Mouse (Mus musculus) spleen, adult 2 months (tissue): ENCODE results near the gene Fam208b. TPM values are rescaled to one million over a fixed set of nuclear protein-coding genes. Genes with fewer than 3 reads are reported as not detected.

Experiments
- DNase-seq, 2 experiments: peaks; one replicate each; pipeline versions ENCODE4 v3.0.0 to v3.0.0-alpha.2; 2012 to 2021; ENCODE audit warnings: low spot score in 2 of 2, low read depth in 1 of 2
- H3K27ac ChIP-seq: fragments of 200-500 bp; 2 replicates; pipeline ENCODE4 v1.5.1; 2012; ENCODE audit warnings: low read length, inconsistent platforms; ENCODE audit not compliant: insufficient read depth
- H3K27me3 ChIP-seq: fragments of 200-500 bp; 2 replicates; pipeline ENCODE4 v1.6.1; 2012; ENCODE audit warnings: mild to moderate bottlenecking, moderate library complexity, low read length, inconsistent platforms; ENCODE audit not compliant: control insufficient read depth, insufficient read depth
- H3K36me3 ChIP-seq: fragments of 200-500 bp; 2 replicates; pipeline ENCODE4 v1.6.1; 2012; ENCODE audit warnings: mild to moderate bottlenecking, low read length, inconsistent platforms; ENCODE audit not compliant: control insufficient read depth, insufficient read depth
- H3K4me1 ChIP-seq: fragments of 200-500 bp; 2 replicates; pipeline ENCODE4 v1.6.1; 2011; ENCODE audit warnings: inconsistent platforms; ENCODE audit not compliant: control insufficient read depth, insufficient read depth, insufficient read length
- H3K4me3 ChIP-seq: fragments of 200-500 bp; 2 replicates; pipeline ENCODE4 v1.5.1; 2011; ENCODE audit warnings: mild to moderate bottlenecking, inconsistent platforms; ENCODE audit not compliant: insufficient read depth, insufficient read length; ENCODE audit errors: extremely low read depth
- CTCF ChIP-seq: fragments of 200-500 bp; IDR thresholded peaks from 2 replicates; pipeline ENCODE4 v1.5.1; 2011; ENCODE audit warnings: mild to moderate bottlenecking, inconsistent platforms; ENCODE audit not compliant: insufficient read depth, insufficient read length, insufficient replicate concordance; ENCODE audit errors: extremely low read depth
- POLR2A ChIP-seq: fragments of 200-500 bp; IDR thresholded peaks from 2 replicates; pipeline ENCODE4 v1.6.1; 2011; ENCODE audit warnings: low read depth, low read length, inconsistent platforms
- WGBS: fragments of 180-500 bp; shearing (Covaris S2); methylation state at CpG from one replicate; pipeline ENCODE4 v1.1.7; 2018; 5-methylcytosine and 5-hydroxymethylcytosine counted together
- polyA plus RNA-seq: library from polyadenylated mRNA; depleted of rRNA; stranded (reverse); fragments of >200 nt; gene quantifications from 2 replicates; pipeline ENCODE4 v1.2.3, GENCODE M21; 2012

Fam208b gene
- polyA plus RNA-seq, 1 experiment: 3.1 TPM

DNA sequence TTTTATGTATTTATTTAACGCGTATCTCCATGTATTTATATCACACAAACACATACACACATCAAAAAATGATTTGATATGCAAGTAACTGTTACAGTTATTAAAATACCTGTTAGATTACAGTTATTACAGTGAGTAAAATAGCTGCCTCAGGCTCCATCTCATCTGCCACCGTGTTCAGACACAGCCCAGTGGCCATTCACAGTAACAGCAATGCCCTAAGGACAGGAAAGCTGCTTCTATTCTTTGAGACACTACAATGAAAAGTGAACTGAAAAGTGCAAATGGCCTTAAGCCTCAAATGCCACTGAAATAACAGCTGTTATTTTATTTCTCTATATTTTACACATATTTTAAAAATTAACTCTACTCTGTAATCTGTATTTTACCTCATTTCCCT lies 20.1 kb downstream of the Fam208b start:
- H3K36me3 ChIP-seq: peaks cover 40% of the 10 kb centered on the region
- TF ChIP-seq POLR2A: no peak
- no peak for TF ChIP-seq CTCF
- no peak overlapping the region for H3K4me3 ChIP-seq
- no peak overlapping the region for H3K27ac ChIP-seq
- no peaks in the 10 kb centered on the region for H3K27me3 ChIP-seq
- WGBS: 80% methylated on average over 3 of the region's 3 CpGs
- DNase-seq: no peak
- no peaks in the 10 kb centered on the region for H3K4me1 ChIP-seq

DNA sequence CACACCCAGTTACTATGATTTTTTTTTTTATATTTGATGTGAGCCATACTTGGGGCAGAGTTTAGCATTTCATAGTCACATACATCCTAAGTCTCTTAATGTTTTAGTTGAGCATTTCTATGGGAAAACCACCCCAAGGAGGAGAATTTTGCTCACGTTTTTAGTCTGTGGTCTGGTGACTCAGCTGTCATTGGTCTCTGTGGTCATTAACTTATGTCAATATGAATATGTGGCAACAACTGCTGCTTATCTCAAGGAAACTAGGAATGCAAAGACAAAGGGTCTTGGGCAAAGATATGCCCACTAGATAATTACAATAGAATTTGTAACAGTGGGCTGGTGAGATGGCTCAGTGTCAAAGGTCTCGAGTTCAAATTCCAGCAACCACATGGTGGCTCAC lies 47.0 kb downstream of the Fam208b start:
- no peak for DNase-seq
- no peaks in the 10 kb centered on the region for H3K27me3 ChIP-seq
- peaks cover 37% of the 10 kb centered on the region for H3K36me3 ChIP-seq
- no peak overlapping the region for H3K4me3 ChIP-seq
- 73% methylated on average over 2 of the region's 2 CpGs for WGBS
- TF ChIP-seq CTCF (no peak), POLR2A (no peak)
- no peaks in the 10 kb centered on the region for H3K4me1 ChIP-seq
- H3K27ac ChIP-seq: no peak overlapping the region

DNA sequence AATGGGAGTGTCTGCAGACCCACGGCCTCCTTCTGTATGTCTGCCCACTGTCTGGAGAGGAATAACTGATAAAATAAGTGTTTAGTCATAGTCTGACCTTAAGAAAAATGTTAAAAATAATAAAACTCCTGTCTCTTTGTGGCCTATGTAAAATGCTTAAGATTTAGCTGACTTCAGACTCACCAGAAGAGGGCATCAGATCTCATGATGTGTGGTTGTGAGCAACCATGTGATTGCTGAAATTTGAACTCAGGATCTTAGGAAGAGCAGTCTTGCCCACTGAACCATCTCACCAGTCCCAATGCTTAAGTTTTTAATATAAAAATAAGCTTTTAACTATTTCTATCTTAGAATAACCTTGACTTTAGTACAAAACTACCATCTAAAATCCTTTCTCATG lies 47.8 kb downstream of the Fam208b start:
- Histone ChIP-seq H3K27me3 (no peaks in the 10 kb centered on the region), H3K4me1 (no peaks in the 10 kb centered on the region), H3K4me3 (no peak overlapping the region), H3K36me3 (peaks cover 35% of the 10 kb centered on the region), H3K27ac (no peak overlapping the region)
- no peak for DNase-seq
- TF ChIP-seq CTCF: no peak
- 90% methylated on average over 1 of the region's 1 CpGs for WGBS

DNA sequence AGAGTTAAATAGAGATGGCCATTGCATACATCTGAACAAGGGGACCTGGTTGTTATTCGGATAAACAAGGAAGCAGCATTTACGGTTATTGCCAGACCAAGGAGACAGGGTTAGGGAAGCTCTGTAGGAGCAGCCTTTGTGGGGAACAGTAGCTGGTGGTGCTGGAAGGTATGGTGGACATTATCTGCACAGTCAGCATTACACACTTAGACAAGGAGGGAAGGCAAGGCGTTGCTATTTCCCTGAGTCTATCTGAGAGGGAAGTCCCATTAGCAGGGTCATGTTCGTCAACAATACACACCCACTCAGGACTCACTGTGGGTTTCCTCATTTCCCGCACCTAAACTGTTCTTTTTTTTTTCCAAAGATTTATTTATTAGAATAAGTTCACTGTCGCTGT lies 63.1 kb downstream of the Fam208b start:
- peaks cover 17% of the 10 kb centered on the region for H3K36me3 ChIP-seq
- 76% methylated on average over 6 of the region's 6 CpGs for whole genome bisulfite sequencing
- no peaks in the 10 kb centered on the region for H3K27me3 ChIP-seq
- H3K4me3 ChIP-seq: no peak overlapping the region
- no peak overlapping the region for H3K27ac ChIP-seq
- no peak for DNase-seq
- TF ChIP-seq CTCF (no peak), POLR2A (no peak)
- H3K4me1 ChIP-seq: no peaks in the 10 kb centered on the region; the same call in 1 of the 2 replicates

DNA sequence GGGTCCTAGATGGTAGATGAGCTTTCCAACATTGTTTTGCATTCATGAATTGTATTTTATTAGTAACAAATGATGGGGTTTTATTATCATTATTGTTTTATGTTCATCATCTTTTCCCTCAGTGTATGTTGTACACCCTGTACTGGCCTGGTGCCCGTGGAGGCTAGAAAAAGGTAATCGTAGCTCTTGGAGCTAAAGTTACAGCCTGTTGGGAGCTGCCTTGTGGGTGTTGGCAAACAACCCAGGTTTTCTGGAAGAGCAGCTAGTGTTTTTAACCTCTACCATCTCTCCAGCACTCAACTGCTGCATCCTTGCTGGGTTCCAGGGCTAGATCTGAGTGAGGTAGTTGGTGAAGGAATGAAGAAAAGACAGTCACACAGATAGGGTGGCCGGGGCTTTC lies 63.5 kb downstream of the Fam208b start:
- Histone ChIP-seq H3K36me3 (peaks cover 15% of the 10 kb centered on the region), H3K4me1 (no peaks in the 10 kb centered on the region; the same call in 1 of the 2 replicates), H3K27me3 (no peaks in the 10 kb centered on the region), H3K27ac (no peak overlapping the region), H3K4me3 (no peak overlapping the region)
- 90% methylated on average over 3 of the region's 3 CpGs for WGBS
- no peak for TF ChIP-seq POLR2A
- no peak for DNase-seq

DNA sequence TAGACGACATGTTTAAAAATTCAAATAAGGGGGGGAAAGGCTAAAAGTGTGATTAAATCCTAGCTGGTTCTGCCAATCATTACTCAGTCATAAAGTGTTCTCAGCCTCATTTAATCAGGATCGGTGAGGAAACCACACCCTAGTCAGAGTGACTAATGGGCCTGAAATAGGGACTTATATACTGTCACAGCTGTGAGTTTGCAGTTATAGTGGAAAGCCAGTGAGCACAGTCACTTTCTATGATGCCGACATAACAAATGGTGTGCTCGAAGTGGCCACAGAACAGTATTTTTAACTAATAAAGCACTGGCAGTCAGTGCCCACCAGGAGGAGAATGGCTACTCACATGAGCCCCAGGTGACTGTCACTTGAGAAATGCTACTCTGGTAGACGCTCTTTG lies 66.0 kb downstream of the Fam208b start:
- peaks cover 11% of the 10 kb centered on the region for H3K36me3 ChIP-seq
- no peak for DNase-seq
- H3K4me3 ChIP-seq: no peak overlapping the region
- H3K27me3 ChIP-seq: no peaks in the 10 kb centered on the region
- 67% methylated on average over 5 of the region's 5 CpGs for WGBS
- TF ChIP-seq CTCF (no peak), POLR2A (no peak)
- no peak overlapping the region for H3K27ac ChIP-seq
- peaks cover 6% of the 10 kb centered on the region; the same call in 1 of the 2 replicates for H3K4me1 ChIP-seq

DNA sequence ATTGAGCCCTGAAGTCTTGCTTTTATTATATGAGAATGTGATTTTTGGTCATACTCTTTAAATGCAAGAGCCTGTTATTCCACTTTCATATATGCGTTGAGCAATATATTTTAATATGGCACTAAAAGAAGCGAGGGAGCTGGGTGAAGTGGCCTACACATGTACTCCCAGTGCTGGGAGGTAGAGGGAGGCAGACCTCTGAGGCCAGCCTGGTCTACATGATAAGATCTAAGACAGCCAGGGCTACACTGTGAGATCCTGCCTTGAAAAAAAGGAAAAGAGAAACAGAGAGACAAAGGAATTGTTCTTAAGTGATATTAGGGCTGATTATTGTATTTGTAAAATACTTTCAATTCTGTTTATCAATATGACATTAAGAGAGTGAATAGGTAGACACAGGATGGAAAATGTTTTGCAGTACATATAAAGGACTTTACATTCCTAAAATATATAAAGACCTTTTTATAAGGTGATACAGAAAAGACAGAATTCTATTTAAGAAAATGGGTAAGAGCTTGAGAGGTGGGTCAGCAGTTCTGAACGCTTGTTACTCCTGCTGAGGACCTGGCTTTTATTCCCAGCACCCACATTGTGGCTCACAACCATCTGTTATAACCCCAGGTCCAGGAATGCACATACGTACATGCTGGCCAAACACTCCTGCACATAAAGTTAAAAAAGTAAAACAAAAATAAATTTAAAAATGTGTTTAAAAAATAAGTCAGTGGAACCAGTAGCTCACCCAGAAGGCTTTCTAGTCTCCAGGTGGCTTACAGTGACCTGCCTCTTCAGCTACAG lies 66.6 kb downstream of the Fam208b start:
- Histone ChIP-seq H3K36me3 (peaks cover 9% of the 10 kb centered on the region), H3K4me1 (peaks cover 6% of the 10 kb centered on the region; the same call in 1 of the 2 replicates), H3K27me3 (no peaks in the 10 kb centered on the region), H3K27ac (no peak overlapping the region), H3K4me3 (no peak overlapping the region)
- 84% methylated on average over 4 of the region's 4 CpGs for WGBS
- DNase-seq: no peak
- TF ChIP-seq POLR2A (no peak), CTCF (no peak)
